Mouse (Mus musculus) cortical plate, adult 2 months (tissue): ENCODE measurements around the gene Gm44965.

Experiments
- CTCF ChIP-seq: fragments of 200-500 bp; IDR thresholded peaks from 2 replicates; pipeline ENCODE4 v1.5.1; 2011; ENCODE audit warnings: mild to moderate bottlenecking, control low read depth, low read length; ENCODE audit not compliant: insufficient read depth; ENCODE audit errors: extremely low read depth
- POLR2A ChIP-seq: fragments of 200-500 bp; IDR thresholded peaks from 2 replicates; pipeline ENCODE4 v1.6.1; 2011; ENCODE audit warnings: mild to moderate bottlenecking, low read length, control low read depth; ENCODE audit not compliant: insufficient read depth; ENCODE audit errors: extremely low read depth

GRCm38 (mm10) chr6:48629661-48630034, 35.9 kb downstream of the Gm44965 start:
- no peak for TF ChIP-seq CTCF
- TF ChIP-seq POLR2A: no peak
